Mouse (Mus musculus): ENCODE results near the gene Trnp1.

GRCm38 (mm10) chr4:133521502-133521901 is 23.2 kb upstream of the Trnp1 start:
- TF ChIP-seq GATA1 (IDR thresholded peaks at IDR 0.05; ENCODE audit: borderline replicate concordance, low read length), result no peak
- TF ChIP-seq FLI1 (IDR thresholded peaks at IDR 0.05; ENCODE audit: low read length), result no peak

Measured in megakaryocyte, embryonic 14.5 days (primary cell).